30 mouse cellular contexts compared by ENCODE assay signal in the genomic region with DNA sequence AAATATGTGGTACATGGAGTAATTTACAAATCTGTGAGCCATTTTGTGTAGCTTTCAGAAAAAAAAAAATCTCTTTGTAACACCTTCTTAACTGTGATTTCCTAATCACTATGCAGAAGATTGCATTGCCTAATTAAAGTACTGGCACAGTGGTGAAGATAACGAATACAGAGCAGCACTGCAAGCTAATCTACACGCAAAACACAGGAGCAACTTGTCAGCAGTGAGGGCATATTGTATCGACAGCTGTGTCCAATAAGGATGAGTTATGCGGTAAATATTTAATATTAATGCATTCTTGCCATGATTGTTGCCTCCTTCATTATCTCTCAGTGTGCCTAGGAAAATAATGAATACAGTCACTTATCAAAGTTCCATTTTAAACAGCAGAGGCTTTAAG.
A peak's percentile ranks its signal among the peaks of the same experiment; 100 is the strongest.
DNase-seq lines count a peak whose midpoint lies in the region; ATAC-seq and TF ChIP-seq lines count a peak whose summit lies in the region.
"Had no signal": no experiment of that assay in that cellular context is flagged by ENCODE, and none has a peak within 500 bp of the region (broad histone marks: within the 10 kb centered on the region; RNA-seq: fewer than 3 reads in every experiment).

No protein-coding gene starts in this region.

- DNase-seq in hindbrain, postnatal 0 days (ENCODE audit: low spot score): no peak
- no peak for DNase-seq in neural tube, embryonic 10.5 days (ENCODE audit: extremely low spot score, low spot score)
- no peak for DNase-seq in kidney, adult 8-10 months
- DNase-seq: adrenal gland, postnatal 10 days; cerebellum, adult 11 months; cerebellum, adult 9-11 months; gastrocnemius, postnatal 14 days; heart, postnatal 36 days; kidney, adult 11 months; kidney, postnatal 36 days; lung, embryonic 14.5 days; right cerebral cortex, postnatal 4 days; thymus, adult 18-20 months; thymus, postnatal 25 days had no signal

- H3K27me3 ChIP-seq in hindbrain, embryonic 12.5 days: no peaks in the 10 kb centered on the region
- no peaks in the 10 kb centered on the region for H3K27me3 ChIP-seq in hindbrain, postnatal 0 days (ENCODE audit: insufficient read depth, low read length)
- H3K27me3 ChIP-seq in neural tube, embryonic 13.5 days: no peaks in the 10 kb centered on the region
- no peaks in the 10 kb centered on the region for H3K27me3 ChIP-seq in forebrain, embryonic 15.5 days
- H3K27me3 ChIP-seq in midbrain, embryonic 16.5 days (ENCODE audit: control insufficient read depth, insufficient read depth, low read depth, low read length): no peaks in the 10 kb centered on the region
- H3K27me3 ChIP-seq in intestine, embryonic 15.5 days (replicated peaks): no peaks in the 10 kb centered on the region
- H3K27me3 ChIP-seq: embryonic facial prominence, embryonic 13.5 days; heart, embryonic 15.5 days; hindbrain, embryonic 13.5 days; limb, embryonic 12.5 days; liver, embryonic 15.5 days had no signal

- H3K36me3 ChIP-seq in hindbrain, embryonic 12.5 days: no peaks in the 10 kb centered on the region
- H3K36me3 ChIP-seq in hindbrain, postnatal 0 days (ENCODE audit: insufficient read depth, low read length): no peaks in the 10 kb centered on the region
- no peaks in the 10 kb centered on the region for H3K36me3 ChIP-seq in neural tube, embryonic 13.5 days
- no peaks in the 10 kb centered on the region for H3K36me3 ChIP-seq in forebrain, embryonic 15.5 days
- no peaks in the 10 kb centered on the region for H3K36me3 ChIP-seq in midbrain, embryonic 16.5 days (ENCODE audit: control insufficient read depth, insufficient read depth, low read length)
- H3K36me3 ChIP-seq in intestine, embryonic 15.5 days: no peaks in the 10 kb centered on the region
- H3K36me3 ChIP-seq: embryonic facial prominence, embryonic 13.5 days; G1E; heart, embryonic 10.5 days; heart, embryonic 15.5 days; hindbrain, embryonic 13.5 days; limb, embryonic 12.5 days; liver, embryonic 15.5 days had no signal

- 59% methylated on average over 4 of the region's 4 CpGs for WGBS in hindbrain, embryonic 12.5 days
- WGBS in hindbrain, postnatal 0 days: 52% methylated on average over 4 of the region's 4 CpGs
- 51% methylated on average over 4 of the region's 4 CpGs for WGBS in neural tube, embryonic 13.5 days
- 20% methylated on average over 4 of the region's 4 CpGs for WGBS in forebrain, embryonic 15.5 days
- WGBS in midbrain, embryonic 16.5 days: 32% methylated on average over 4 of the region's 4 CpGs
- WGBS in intestine, embryonic 15.5 days: 78% methylated on average over 4 of the region's 4 CpGs

- no peaks in the 10 kb centered on the region for H3K9me3 ChIP-seq in hindbrain, embryonic 12.5 days (replicated peaks)
- H3K9me3 ChIP-seq in hindbrain, postnatal 0 days (ENCODE audit: low read length): no peaks in the 10 kb centered on the region
- no peaks in the 10 kb centered on the region for H3K9me3 ChIP-seq in neural tube, embryonic 13.5 days
- H3K9me3 ChIP-seq in forebrain, embryonic 15.5 days: no peaks in the 10 kb centered on the region
- H3K9me3 ChIP-seq in midbrain, embryonic 16.5 days (replicated peaks; ENCODE audit: control insufficient read depth, low read length, poor library complexity, severe bottlenecking): no peaks in the 10 kb centered on the region
- H3K9me3 ChIP-seq in intestine, embryonic 15.5 days: no peaks in the 10 kb centered on the region
- H3K9me3 ChIP-seq: embryonic facial prominence, embryonic 13.5 days; G1E; heart, embryonic 10.5 days; heart, embryonic 15.5 days; hindbrain, embryonic 13.5 days; limb, embryonic 12.5 days; liver, embryonic 15.5 days had no signal

- no peak overlapping the region for H3K4me3 ChIP-seq in hindbrain, embryonic 12.5 days
- no peak overlapping the region for H3K4me3 ChIP-seq in hindbrain, postnatal 0 days (ENCODE audit: low read length)
- no peak overlapping the region for H3K4me3 ChIP-seq in neural tube, embryonic 13.5 days
- no peak overlapping the region for H3K4me3 ChIP-seq in forebrain, embryonic 15.5 days
- H3K4me3 ChIP-seq in midbrain, embryonic 16.5 days (ENCODE audit: low read depth, low read length): no peak overlapping the region
- H3K4me3 ChIP-seq in intestine, embryonic 15.5 days (replicated peaks): no peak overlapping the region
- H3K4me3 ChIP-seq: embryonic facial prominence, embryonic 13.5 days; heart, embryonic 10.5 days; heart, embryonic 15.5 days; hindbrain, embryonic 13.5 days; layer of hippocampus, adult 2 months; left cerebral cortex, adult 2 months; limb, embryonic 12.5 days; liver, embryonic 15.5 days had no signal

- peak; percentile 50; the same call in 1 of the 2 replicates for ATAC-seq in hindbrain, embryonic 12.5 days (ENCODE audit: low FRiP score)
- ATAC-seq in hindbrain, postnatal 0 days: no peak
- ATAC-seq in neural tube, embryonic 13.5 days (ENCODE audit: low read depth): 0 out of 2 replicates have a peak, but pooled peaks have one; percentile 74
- ATAC-seq in forebrain, embryonic 15.5 days (replicated peaks): peak; percentile 95
- 0 out of 2 replicates have a peak, but pooled peaks have one; percentile 54 for ATAC-seq in midbrain, embryonic 16.5 days
- no peak for ATAC-seq in intestine, embryonic 15.5 days
- ATAC-seq: Patski had no signal

- no peak overlapping the region for H3K27ac ChIP-seq in hindbrain, embryonic 12.5 days
- no peak overlapping the region for H3K27ac ChIP-seq in hindbrain, postnatal 0 days
- H3K27ac ChIP-seq in neural tube, embryonic 13.5 days (replicated peaks): no peak overlapping the region
- H3K27ac ChIP-seq in forebrain, embryonic 15.5 days (replicated peaks): no peak overlapping the region
- no peak overlapping the region for H3K27ac ChIP-seq in midbrain, embryonic 16.5 days (ENCODE audit: low read length)
- no peak overlapping the region for H3K27ac ChIP-seq in intestine, embryonic 15.5 days
- H3K27ac ChIP-seq: embryonic facial prominence, embryonic 13.5 days; heart, embryonic 10.5 days; heart, embryonic 15.5 days; hindbrain, embryonic 13.5 days; layer of hippocampus, adult 2 months; left cerebral cortex, adult 2 months; limb, embryonic 12.5 days; liver, embryonic 15.5 days; stomach, postnatal 0 days had no signal

- TF ChIP-seq CTCF in hindbrain, postnatal 0 days (IDR thresholded peaks at IDR 0.05; ENCODE audit: low read depth): no peak

- no peak overlapping the region for H3K9ac ChIP-seq in hindbrain, embryonic 12.5 days
- H3K9ac ChIP-seq in hindbrain, postnatal 0 days (replicated peaks; ENCODE audit: low read length): no peak overlapping the region
- H3K9ac ChIP-seq in neural tube, embryonic 13.5 days: no peak overlapping the region
- H3K9ac ChIP-seq in forebrain, embryonic 15.5 days (replicated peaks): no peak overlapping the region
- H3K9ac ChIP-seq in midbrain, embryonic 16.5 days (ENCODE audit: low read depth, low read length): no peak overlapping the region
- no peak overlapping the region for H3K9ac ChIP-seq in intestine, embryonic 15.5 days
- H3K9ac ChIP-seq: embryonic facial prominence, embryonic 13.5 days; heart, embryonic 15.5 days; hindbrain, embryonic 13.5 days; limb, embryonic 12.5 days; liver, embryonic 15.5 days; lung, embryonic 14.5 days had no signal

- no peak overlapping the region for H3K4me2 ChIP-seq in hindbrain, embryonic 12.5 days (replicated peaks)
- H3K4me2 ChIP-seq in hindbrain, postnatal 0 days (ENCODE audit: low read depth, low read length): no peak overlapping the region
- H3K4me2 ChIP-seq in neural tube, embryonic 13.5 days: no peak overlapping the region
- no peak overlapping the region for H3K4me2 ChIP-seq in forebrain, embryonic 15.5 days (replicated peaks)
- no peak overlapping the region for H3K4me2 ChIP-seq in midbrain, embryonic 16.5 days (ENCODE audit: low read length)
- no peak overlapping the region for H3K4me2 ChIP-seq in intestine, embryonic 15.5 days (replicated peaks)
- H3K4me2 ChIP-seq: embryonic facial prominence, embryonic 13.5 days; heart, embryonic 15.5 days; hindbrain, embryonic 13.5 days; limb, embryonic 12.5 days; liver, embryonic 15.5 days; lung, embryonic 14.5 days had no signal

- H3K4me1 ChIP-seq in hindbrain, embryonic 12.5 days: no peaks in the 10 kb centered on the region
- H3K4me1 ChIP-seq in hindbrain, postnatal 0 days (ENCODE audit: insufficient read depth, low read length): no peaks in the 10 kb centered on the region
- H3K4me1 ChIP-seq in neural tube, embryonic 13.5 days (replicated peaks): no peaks in the 10 kb centered on the region
- 0 out of 2 replicates have a peak, but pooled peaks cover 2% of the 10 kb centered on the region for H3K4me1 ChIP-seq in forebrain, embryonic 15.5 days
- H3K4me1 ChIP-seq in midbrain, embryonic 16.5 days (ENCODE audit: control insufficient read depth, insufficient read depth, low read length): no peaks in the 10 kb centered on the region
- no peaks in the 10 kb centered on the region for H3K4me1 ChIP-seq in intestine, embryonic 15.5 days (replicated peaks)
- H3K4me1 ChIP-seq: embryonic facial prominence, embryonic 13.5 days; heart, embryonic 10.5 days; heart, embryonic 15.5 days; hindbrain, embryonic 13.5 days; limb, embryonic 12.5 days; liver, embryonic 15.5 days had no signal

Comparison
In these comparisons a context has a peak if more than half of its experiments do, and no peak if none do; other contexts are left out.
1. ATAC-seq: peak in hindbrain, embryonic 12.5 days (single experiment), neural tube, embryonic 13.5 days (single experiment), forebrain, embryonic 15.5 days (single experiment) and midbrain, embryonic 16.5 days (single experiment); none in hindbrain, postnatal 0 days (single experiment) and intestine, embryonic 15.5 days (single experiment).